Mouse (Mus musculus) bone marrow macrophage, adult 2 months (primary cell): ENCODE data around the gene Setdb1. TPM values are rescaled to one million over a fixed set of nuclear protein-coding genes. Genes with fewer than 3 reads are reported as not detected.
"Not testable (repeated sequence)": the region's sequence is repeated elsewhere in the genome, so short reads cannot be mapped to it uniquely, and the experiment has no call there.

Source experiments
- H3K27ac ChIP-seq: 2 replicates; pipeline ENCODE4 v1.5.1; 2012; ENCODE audit warnings: low read depth, low read length; ENCODE audit not compliant: insufficient read depth
- H3K4me1 ChIP-seq: 2 replicates; pipeline ENCODE4 v1.6.1; 2012; ENCODE audit warnings: low read length; ENCODE audit not compliant: control insufficient read depth, insufficient read depth
- H3K4me3 ChIP-seq: 2 replicates; pipeline ENCODE4 v1.5.1; 2012; ENCODE audit warnings: mild to moderate bottlenecking, low read length, moderate library complexity; ENCODE audit not compliant: insufficient read depth
- CTCF ChIP-seq: IDR thresholded peaks from 2 replicates; pipeline ENCODE4 v1.5.1; 2012; ENCODE audit warnings: low read depth, mild to moderate bottlenecking, low read length, moderate library complexity
- POLR2A ChIP-seq: IDR thresholded peaks from 2 replicates; pipeline ENCODE4 v1.6.1; 2012; ENCODE audit warnings: mild to moderate bottlenecking, low read depth, low read length, borderline replicate concordance
- polyA plus RNA-seq: library from polyadenylated mRNA; stranded (reverse); fragments of >200 nt; gene quantifications from 2 replicates; pipeline ENCODE4 v1.2.4, GENCODE M21; 2012; ENCODE audit not compliant: missing spikeins, insufficient read depth, insufficient read length

Setdb1 gene
- 34.2 and 37.2 TPM in 2 replicates for polyA plus RNA-seq

DNA sequence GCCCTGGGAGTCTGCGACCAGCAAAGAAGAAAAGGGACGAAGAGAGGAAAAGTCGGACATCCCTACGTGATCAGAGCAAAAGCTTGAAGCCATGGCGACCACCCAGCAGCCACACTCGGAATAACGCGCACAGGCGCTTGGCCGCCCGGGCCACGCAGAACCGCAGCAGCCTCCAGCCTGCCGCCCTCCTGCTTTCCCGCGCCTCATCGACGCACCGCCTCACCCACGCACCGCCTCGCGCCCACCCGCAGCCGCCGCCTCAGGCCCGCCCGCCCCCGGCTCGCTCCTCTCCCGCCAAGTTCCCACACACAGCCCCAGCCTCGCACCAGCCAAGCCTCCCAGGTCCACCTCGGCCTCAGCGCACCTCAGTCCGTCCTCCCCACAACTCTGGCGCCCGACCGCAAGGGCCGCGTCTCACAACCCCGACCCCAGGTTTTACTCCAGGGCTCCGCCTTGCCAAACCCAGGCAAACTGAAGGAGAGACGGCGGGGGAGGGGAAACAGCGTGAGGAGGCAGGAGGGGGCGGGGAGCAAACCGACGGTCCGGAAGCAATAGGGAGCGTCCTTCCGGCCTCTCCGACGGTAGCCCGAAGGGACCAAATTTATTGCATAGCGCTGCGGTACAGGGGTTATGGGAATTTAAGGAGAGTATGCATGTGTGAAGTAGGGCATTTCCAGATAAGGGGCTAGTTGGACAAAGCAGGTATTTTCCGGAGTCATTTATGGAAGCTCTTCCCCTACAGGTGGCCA is at the start of gene Setdb1:
Setdb1 (minus strand) TSS at position 502 of the 749 bp plus-strand sequence.
- not testable (repeated sequence) for H3K4me1 ChIP-seq
- H3K27ac ChIP-seq, result peak within 1 kb of the TSS; percentile 40
- H3K4me3 ChIP-seq, result peak within 1 kb of the TSS; percentile 76

DNA sequence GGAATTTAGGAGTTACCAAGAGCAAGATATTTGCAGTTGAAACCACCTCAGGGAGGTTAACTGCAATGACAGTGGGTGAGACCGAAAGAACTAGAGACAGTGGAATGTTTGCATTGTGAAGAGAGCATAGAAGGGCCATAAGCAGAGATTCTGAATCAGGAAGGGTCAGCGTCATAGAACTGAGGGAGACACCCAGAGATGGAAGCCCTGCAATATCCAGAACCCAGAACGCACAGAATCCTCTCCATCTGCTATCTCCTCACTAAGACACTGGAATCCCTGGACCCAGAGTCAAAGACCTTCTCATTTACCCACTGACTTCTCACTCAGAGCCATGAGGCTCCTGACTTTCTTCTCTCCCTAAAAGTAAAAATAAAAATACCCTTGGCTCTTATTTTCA is 45.7 kb upstream of the Setdb1 start, which contains the start of gene 4930558C23Rik:
4930558C23Rik (minus strand) TSS at position 101 of the 400 bp plus-strand sequence.
- no peak for TF ChIP-seq CTCF
- TF ChIP-seq POLR2A, result no peak
- Histone ChIP-seq H3K4me1 (peaks cover 2% of the 10 kb centered on the region; the same call in 1 of the 2 replicates), H3K4me3 (no peak within 1 kb of the TSS), H3K27ac (no peak within 1 kb of the TSS)

DNA sequence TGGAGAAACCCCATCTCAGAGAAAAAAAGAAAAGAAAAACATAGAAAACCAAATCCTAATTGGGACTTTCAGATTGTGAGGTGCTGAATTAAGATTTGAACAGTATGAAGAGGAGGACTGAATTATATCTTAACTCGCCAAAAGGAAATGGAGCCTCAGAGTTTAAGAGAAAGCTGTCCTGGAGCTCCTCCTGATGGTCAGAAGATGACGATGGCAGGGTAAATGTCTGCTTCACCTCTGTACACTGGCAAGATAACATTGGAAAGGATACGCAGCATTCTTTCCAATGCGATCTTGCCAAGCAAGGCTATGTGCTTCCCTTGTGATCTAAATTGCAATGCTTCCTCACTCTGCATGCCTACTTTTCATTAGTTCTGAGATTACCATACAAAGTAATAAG is 37.4 kb upstream of the Setdb1 start:
- no peak overlapping the region for H3K27ac ChIP-seq
- H3K4me1 ChIP-seq, result no peaks in the 10 kb centered on the region
- no peak overlapping the region for H3K4me3 ChIP-seq
- TF ChIP-seq POLR2A (no peak), CTCF (no peak)

DNA sequence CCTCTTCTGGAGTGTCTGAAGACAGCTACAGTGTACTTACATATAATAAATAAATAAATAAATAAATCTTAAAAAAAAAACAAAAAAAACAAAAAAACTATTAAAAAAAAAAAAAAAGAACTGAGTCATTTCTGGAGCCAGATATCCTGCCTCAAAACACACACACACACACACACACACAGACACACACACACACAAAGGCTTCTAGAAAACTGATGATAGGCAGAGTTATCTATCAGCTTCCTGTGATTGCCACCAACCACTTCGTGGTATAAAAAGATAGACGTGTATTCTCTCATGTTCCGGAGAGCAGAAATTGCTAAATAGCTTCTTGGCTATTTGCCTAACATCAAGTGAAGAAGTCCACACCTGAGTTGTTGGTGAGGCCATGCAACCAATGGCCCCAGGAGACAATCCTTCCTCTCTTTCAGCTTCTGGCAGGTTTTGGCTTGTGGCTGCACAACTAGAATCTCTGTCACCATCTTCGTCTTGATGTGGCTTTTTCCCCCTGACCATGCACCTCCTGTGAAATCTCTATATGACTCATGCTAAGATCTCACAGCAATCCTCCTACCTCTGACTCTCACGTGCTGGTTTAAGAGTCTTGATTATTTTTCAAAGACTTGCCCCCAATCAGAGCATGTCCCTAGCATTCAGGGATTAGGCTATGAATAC is 28.5 kb upstream of the Setdb1 start:
- H3K4me1 ChIP-seq, result no peaks in the 10 kb centered on the region
- H3K27ac ChIP-seq, result no peak overlapping the region
- TF ChIP-seq POLR2A, result no peak
- no peak for TF ChIP-seq CTCF
- no peak overlapping the region for H3K4me3 ChIP-seq

DNA sequence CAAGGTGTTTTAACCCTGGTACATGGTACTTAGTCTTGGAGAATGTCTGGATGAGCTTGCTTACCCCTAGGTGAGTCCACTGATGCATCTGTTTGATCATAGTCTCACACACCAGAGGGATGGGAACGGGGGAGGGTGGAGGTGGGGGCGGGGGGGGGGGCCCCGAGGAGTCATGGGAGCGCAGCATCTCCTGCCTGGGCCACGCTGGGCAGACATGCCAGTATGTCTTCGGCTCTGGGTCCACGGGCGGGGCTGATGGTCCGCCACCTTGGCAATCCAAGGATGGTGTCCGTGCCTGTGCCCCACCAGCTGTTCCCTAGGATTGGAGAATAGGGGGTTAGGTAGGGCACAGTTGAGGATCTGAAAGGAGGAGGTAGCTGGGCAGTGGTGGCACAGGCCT is 16.2 kb upstream of the Setdb1 start:
- H3K4me3 ChIP-seq, result no peak overlapping the region
- TF ChIP-seq POLR2A (no peak), CTCF (no peak)
- no peaks in the 10 kb centered on the region for H3K4me1 ChIP-seq
- H3K27ac ChIP-seq, result no peak overlapping the region

DNA sequence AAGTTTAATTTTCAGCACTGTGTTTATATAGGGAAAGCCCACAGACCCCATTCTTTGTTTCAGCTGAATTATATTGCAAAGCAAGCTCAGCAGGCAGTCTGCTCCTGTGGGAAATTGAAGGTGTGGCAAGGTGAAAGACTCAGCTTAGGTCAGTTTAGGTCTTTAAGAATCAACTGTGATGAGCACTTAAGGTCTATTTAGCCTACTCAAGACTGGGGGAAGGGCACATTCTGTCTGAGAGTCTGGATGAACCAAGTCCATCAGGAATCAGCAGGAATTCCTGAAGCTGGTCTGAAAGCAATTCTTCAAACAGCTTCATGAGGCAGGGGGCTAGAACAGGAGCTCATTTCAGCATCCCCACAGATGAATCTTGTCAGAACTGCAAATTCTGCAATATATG is 13.1 kb upstream of the Setdb1 start:
- Histone ChIP-seq H3K27ac (no peak overlapping the region), H3K4me1 (no peaks in the 10 kb centered on the region), H3K4me3 (no peak overlapping the region)
- TF ChIP-seq CTCF (no peak), POLR2A (no peak)

DNA sequence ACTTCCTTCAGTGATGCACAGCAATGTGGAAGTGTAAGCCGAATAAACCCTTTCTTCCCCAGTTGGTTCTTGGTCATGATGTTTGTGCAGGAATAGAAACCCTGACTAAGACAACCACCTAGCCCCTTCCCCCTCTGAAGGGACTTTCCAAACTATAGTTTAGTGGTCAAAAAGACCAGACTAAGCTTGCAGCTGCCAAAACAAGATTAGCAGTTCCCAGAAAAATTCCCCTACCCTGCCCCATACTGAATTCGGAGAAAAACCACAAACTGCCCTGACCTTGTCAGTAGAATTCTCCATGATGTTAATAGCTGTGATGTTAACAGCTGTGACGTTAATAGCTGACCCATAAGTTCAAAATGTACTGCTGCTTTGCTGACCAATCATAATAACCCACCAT is 3.3 kb upstream of the Setdb1 start:
- not testable (repeated sequence) for H3K4me1 ChIP-seq, H3K27ac ChIP-seq, H3K4me3 ChIP-seq

DNA sequence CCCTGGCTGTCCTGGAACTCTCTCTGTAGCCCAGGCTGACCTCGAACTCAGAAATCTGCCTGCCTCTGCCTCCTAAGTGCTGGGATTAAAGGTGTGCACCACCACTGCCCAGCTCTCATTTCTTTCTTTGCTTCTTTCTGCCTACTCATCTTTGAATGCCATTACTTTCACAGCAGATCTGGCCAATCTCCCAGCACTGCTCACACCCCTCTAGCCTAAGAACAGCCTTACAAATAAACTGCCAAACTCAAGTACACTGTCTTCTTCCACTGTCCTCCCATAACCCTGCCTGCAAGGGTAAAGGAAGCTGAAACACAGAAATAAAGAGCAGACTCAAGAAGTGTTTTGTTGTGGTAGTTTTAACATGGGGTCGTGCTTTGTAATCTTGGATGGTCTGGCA is 744 bp upstream of the Setdb1 start:
- peaks cover 5% of the 10 kb centered on the region; the same call in 1 of the 2 replicates for H3K4me1 ChIP-seq
- H3K27ac ChIP-seq, result no peak overlapping the region
- TF ChIP-seq CTCF, result no peak
- no peak for TF ChIP-seq POLR2A
- H3K4me3 ChIP-seq, result no peak overlapping the region

DNA sequence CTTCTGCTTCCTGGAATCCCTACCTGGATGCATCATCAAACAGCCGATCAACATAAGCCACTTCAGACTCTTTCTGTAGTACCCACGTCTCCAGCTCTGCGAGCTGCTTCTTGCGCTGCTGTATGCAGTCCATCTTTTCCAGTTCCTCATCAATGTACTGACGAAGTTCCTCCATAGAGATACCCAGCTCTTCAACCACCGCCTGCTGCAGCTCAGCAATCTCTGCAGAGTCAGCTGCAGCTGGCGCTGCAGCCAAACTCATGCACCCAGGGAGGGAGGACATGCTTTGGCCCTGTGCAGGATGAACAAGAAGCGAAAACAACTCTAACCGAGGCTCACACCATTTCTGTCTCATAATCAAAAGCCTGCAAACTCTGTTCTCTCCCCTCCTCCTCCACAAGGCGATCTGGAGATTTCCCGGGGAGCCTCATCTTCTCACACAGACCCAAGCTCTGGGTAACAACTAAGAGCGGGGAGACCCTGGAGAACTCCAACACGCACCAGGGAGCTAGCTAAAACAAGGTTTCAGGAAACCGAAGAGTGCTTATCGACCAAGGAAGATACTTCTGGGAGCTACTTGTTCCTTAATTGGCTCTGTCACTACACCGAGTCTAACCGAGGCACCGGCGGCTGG is 974 bp downstream of the Setdb1 start:
- not testable (repeated sequence) for H3K27ac ChIP-seq, H3K4me1 ChIP-seq
- peak overlapping the region; percentile 76 for H3K4me3 ChIP-seq

DNA sequence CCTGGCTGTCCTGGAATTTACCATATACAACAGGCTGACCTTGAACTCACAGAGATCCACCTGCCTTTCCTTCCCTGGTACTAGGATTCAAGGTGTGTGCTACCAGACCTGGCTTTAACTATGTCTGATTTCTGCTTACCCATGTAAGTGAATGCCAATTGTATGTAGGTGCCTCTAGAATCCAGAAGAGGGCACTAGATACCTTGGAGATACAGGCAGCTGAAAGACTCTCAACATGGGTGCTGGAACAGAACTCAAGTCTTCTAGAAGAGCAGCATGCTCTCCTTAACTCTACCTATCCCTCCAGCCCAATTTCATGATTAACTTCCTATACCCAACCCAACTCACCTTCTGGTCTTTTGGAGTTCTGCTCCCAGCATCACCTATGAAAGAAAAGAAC is 7.5 kb downstream of the Setdb1 start:
- H3K4me3 ChIP-seq, result no peak overlapping the region
- no peaks in the 10 kb centered on the region for H3K4me1 ChIP-seq
- TF ChIP-seq POLR2A (no peak), CTCF (no peak)
- no peak overlapping the region for H3K27ac ChIP-seq

DNA sequence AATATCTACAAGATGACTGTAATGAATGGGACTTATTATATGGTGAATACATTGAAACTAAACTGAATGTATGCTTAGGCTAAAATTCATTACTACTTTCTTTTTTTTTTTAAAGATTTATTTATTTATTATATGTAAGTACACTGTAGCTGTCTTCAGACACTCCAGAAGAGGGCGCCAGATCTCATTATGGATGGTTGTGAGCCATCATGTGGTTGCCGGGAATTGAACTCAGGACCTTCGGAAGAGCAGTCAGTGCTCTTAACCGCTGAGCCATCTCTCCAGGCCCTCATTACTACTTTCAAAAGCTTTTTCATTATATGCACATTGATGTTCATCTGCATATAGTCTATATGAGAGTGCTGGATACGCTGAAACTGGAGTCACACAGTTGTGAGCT is 8.7 kb downstream of the Setdb1 start:
- H3K4me1 ChIP-seq, H3K27ac ChIP-seq, H3K4me3 ChIP-seq: not testable (repeated sequence)
